Mouse (Mus musculus): ENCODE data around the gene Tmem92.

DNA sequence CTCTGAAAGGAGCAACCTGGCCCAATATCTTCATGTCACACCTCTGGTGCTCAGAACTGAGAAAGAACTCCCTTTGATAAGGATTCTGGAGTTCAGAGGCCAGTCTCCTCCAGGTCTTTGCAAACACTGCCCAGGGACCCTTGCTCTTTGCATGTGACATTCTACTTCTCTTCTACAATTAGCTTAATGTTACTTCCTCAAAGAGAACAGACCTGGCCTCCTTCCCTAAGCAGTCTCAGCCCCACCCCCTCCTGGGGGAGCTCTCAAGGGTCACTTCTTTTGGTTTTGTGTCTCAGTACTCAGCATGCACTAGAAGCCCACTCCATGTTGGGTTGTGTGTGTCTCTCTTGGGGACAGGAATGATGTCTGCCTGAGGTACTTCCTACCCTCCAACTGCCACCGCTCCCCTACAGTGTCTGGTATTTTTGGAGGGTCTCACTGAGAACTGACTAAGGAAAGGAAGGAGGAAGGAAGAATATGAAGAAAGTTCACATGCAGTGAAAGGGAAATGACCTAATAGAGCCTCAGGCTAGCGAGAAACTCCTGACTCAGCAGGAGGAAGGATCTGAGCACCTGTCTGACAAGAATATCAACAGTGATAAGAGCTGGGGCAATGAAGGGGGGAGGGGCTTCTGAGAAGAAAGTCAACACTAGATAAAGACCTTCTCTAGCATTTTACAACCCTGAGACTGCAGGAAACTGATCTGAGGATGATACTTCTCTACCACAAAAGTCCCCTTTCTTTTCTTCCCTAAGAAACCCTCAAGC, 29.4 kb downstream of the Tmem92 start:
- TF ChIP-seq CTCF (IDR thresholded peaks at IDR 0.05; ENCODE audit: low read depth) (no peak), EP300 (IDR thresholded peaks at IDR 0.05; ENCODE audit: low read depth) (no peak)

All from heart, postnatal 0 days (tissue).